Mouse (Mus musculus): Measurements from ENCODE around the gene Stk33.

DNA sequence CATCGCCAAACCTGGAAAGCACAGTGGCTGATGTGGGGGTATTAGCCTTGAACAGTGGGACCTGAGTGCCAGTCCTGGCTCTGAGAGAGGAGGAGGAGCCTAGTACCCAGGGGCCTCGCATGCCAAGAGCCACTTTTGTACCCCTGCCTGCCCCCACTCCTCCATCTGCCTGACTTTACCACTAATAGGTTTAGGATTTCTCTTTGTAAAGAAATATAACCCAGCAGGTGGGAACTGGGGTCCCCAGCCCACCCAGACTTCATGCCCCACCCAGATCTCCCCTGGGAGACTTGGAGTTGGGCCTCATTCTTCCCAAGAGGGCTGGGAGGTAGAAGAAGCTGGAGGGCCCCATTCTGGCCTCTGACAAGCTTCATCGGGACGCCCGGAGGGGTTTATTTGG, 207.6 kb downstream of the Stk33 start:
- no peak for TF ChIP-seq CTCF (IDR thresholded peaks at IDR 0.05; ENCODE audit: borderline replicate concordance, insufficient read depth, low read length)
- TF ChIP-seq POLR2A (IDR thresholded peaks at IDR 0.05; ENCODE audit: low read depth, low read length), result no peak
